Mouse (Mus musculus): ENCODE data around the gene Gm13696. TPM values are rescaled to one million over a fixed set of nuclear protein-coding genes. Genes with fewer than 3 reads are reported as not detected.
A peak's percentile ranks its signal among the peaks of the same experiment; 100 is the strongest.
"Not testable (repeated sequence)": the region's sequence is repeated elsewhere in the genome, so short reads cannot be mapped to it uniquely, and the experiment has no call there.

Gm13696 gene
- not detected in 2 replicates for polyA plus RNA-seq (2016; fragmentation: Nextera tagmentation; extraction: Ambion mirVana)

GRCm38 (mm10) chr2:83972823-83973222, at the start of gene Gm13696:
Gm13696 (plus strand) TSS chr2:83973123.
- not testable (repeated sequence) for H3K4me1 ChIP-seq; H3K9ac ChIP-seq (replicated peaks); H3K4me2 ChIP-seq (replicated peaks); ATAC-seq (ENCODE audit: low FRiP score, low read depth); H3K4me3 ChIP-seq; H3K9me3 ChIP-seq; H3K36me3 ChIP-seq; H3K27me3 ChIP-seq; H3K27ac ChIP-seq (replicated peaks)
- WGBS, result no CpG with 5 or more reads among the region's 6 CpGs

- H3K27me3 ChIP-seq, result no peaks in the 10 kb centered on the region
- no peaks in the 10 kb centered on the region for H3K4me1 ChIP-seq
- WGBS, result 46% methylated on average over 2 of the region's 2 CpGs
- no peak for ATAC-seq (ENCODE audit: low FRiP score, low read depth)
- no peak overlapping the region for H3K4me2 ChIP-seq (replicated peaks)
- H3K27ac ChIP-seq (replicated peaks), result no peak overlapping the region
- no peak overlapping the region for H3K4me3 ChIP-seq
- H3K36me3 ChIP-seq, result no peaks in the 10 kb centered on the region
- no peaks in the 10 kb centered on the region for H3K9me3 ChIP-seq
- H3K9ac ChIP-seq (replicated peaks), result no peak overlapping the region
These were observed 43.3 kb upstream of the Gm13696 start for GRCm38 (mm10) chr2:83929478-83930088.

- under 1% methylated on average over 20 of the region's 20 CpGs for WGBS
- ATAC-seq (ENCODE audit: low FRiP score, low read depth), result peak; percentile 99
- H3K36me3 ChIP-seq, result no peaks in the 10 kb centered on the region
- H3K27ac ChIP-seq (replicated peaks), result peak within 1 kb of the TSS; percentile 76
- H3K4me3 ChIP-seq, result peak within 1 kb of the TSS; percentile 38
- H3K4me2 ChIP-seq (replicated peaks), result peak within 1 kb of the TSS; percentile 60
- no peak within 1 kb of the TSS for H3K9ac ChIP-seq (replicated peaks)
- H3K4me1 ChIP-seq, result peaks cover 8% of the 10 kb centered on the region; the same call in 1 of the 2 replicates
- no peaks in the 10 kb centered on the region for H3K9me3 ChIP-seq
- H3K27me3 ChIP-seq, result no peaks in the 10 kb centered on the region
These were observed 32.0 kb upstream of the Gm13696 start, which contains the start of gene Zswim2 for GRCm38 (mm10) chr2:83940931-83941361. Zswim2 (minus strand) TSS chr2:83941228.

GRCm38 (mm10) chr2:83941378-83941777, 31.5 kb upstream of the Gm13696 start:
- H3K4me1 ChIP-seq, result peaks cover 8% of the 10 kb centered on the region; the same call in 1 of the 2 replicates
- H3K4me3 ChIP-seq, result peak overlapping the region; percentile 38; the same call in 1 of the 2 replicates
- H3K36me3 ChIP-seq, result no peaks in the 10 kb centered on the region
- no peaks in the 10 kb centered on the region for H3K27me3 ChIP-seq
- H3K9ac ChIP-seq (replicated peaks), result no peak overlapping the region
- ATAC-seq (ENCODE audit: low FRiP score, low read depth), result peak; percentile 55
- no peaks in the 10 kb centered on the region for H3K9me3 ChIP-seq
- H3K27ac ChIP-seq (replicated peaks), result peak overlapping the region; percentile 76
- H3K4me2 ChIP-seq (replicated peaks), result peak overlapping the region; percentile 60
- WGBS, result 46% methylated on average over 3 of the region's 3 CpGs

- H3K4me3 ChIP-seq, result no peak overlapping the region
- no peak for ATAC-seq (ENCODE audit: low FRiP score, low read depth)
- no peaks in the 10 kb centered on the region for H3K36me3 ChIP-seq
- no peak overlapping the region for H3K4me2 ChIP-seq (replicated peaks)
- peaks cover 8% of the 10 kb centered on the region; the same call in 1 of the 2 replicates for H3K4me1 ChIP-seq
- H3K27me3 ChIP-seq, result no peaks in the 10 kb centered on the region
- 73% methylated on average over 4 of the region's 4 CpGs for WGBS
- no peaks in the 10 kb centered on the region for H3K9me3 ChIP-seq
- H3K9ac ChIP-seq (replicated peaks), result no peak overlapping the region
- H3K27ac ChIP-seq (replicated peaks), result no peak overlapping the region
These were observed 31.1 kb upstream of the Gm13696 start for GRCm38 (mm10) chr2:83941792-83942191.

- ATAC-seq (ENCODE audit: low FRiP score, low read depth); H3K27me3 ChIP-seq; H3K4me3 ChIP-seq; H3K9ac ChIP-seq (replicated peaks); H3K4me1 ChIP-seq; H3K36me3 ChIP-seq; H3K27ac ChIP-seq (replicated peaks); H3K9me3 ChIP-seq; H3K4me2 ChIP-seq (replicated peaks): not testable (repeated sequence)
- no CpG with 5 or more reads among the region's 6 CpGs for WGBS
These were observed 17.5 kb upstream of the Gm13696 start, which contains the start of gene Gm13698 for GRCm38 (mm10) chr2:83955393-83955792. Gm13698 (plus strand) TSS chr2:83955693.

- H3K9ac ChIP-seq (replicated peaks); H3K36me3 ChIP-seq; H3K27me3 ChIP-seq; H3K4me2 ChIP-seq (replicated peaks); H3K4me3 ChIP-seq; H3K4me1 ChIP-seq; ATAC-seq (ENCODE audit: low FRiP score, low read depth); H3K9me3 ChIP-seq; H3K27ac ChIP-seq (replicated peaks): not testable (repeated sequence)
- whole genome bisulfite sequencing, result no CpG with 5 or more reads among the region's 6 CpGs
These were observed 11.7 kb upstream of the Gm13696 start, which contains the start of gene Gm13693 for GRCm38 (mm10) chr2:83961203-83961602. Gm13693 (plus strand) TSS chr2:83961503.

GRCm38 (mm10) chr2:83967013-83967412, 5.9 kb upstream of the Gm13696 start, which contains the start of gene Gm13695:
Gm13695 (plus strand) TSS chr2:83967313.
- not testable (repeated sequence) for H3K27me3 ChIP-seq; H3K4me2 ChIP-seq (replicated peaks); H3K36me3 ChIP-seq; H3K4me1 ChIP-seq; H3K4me3 ChIP-seq; H3K9ac ChIP-seq (replicated peaks); H3K27ac ChIP-seq (replicated peaks); ATAC-seq (ENCODE audit: low FRiP score, low read depth); H3K9me3 ChIP-seq
- WGBS, result no CpG with 5 or more reads among the region's 6 CpGs

GRCm38 (mm10) chr2:83978633-83979032, 5.7 kb downstream of the Gm13696 start, which contains the start of gene Gm13694:
Gm13694 (plus strand) TSS chr2:83978933.
- not testable (repeated sequence) for H3K4me2 ChIP-seq (replicated peaks); ATAC-seq (ENCODE audit: low FRiP score, low read depth); H3K9ac ChIP-seq (replicated peaks); H3K27ac ChIP-seq (replicated peaks); H3K9me3 ChIP-seq; H3K4me1 ChIP-seq; H3K27me3 ChIP-seq; H3K36me3 ChIP-seq; H3K4me3 ChIP-seq
- no CpG with 5 or more reads among the region's 6 CpGs for WGBS

- H3K4me2 ChIP-seq (replicated peaks); H3K9ac ChIP-seq (replicated peaks); H3K4me1 ChIP-seq; ATAC-seq (ENCODE audit: low FRiP score, low read depth); H3K27ac ChIP-seq (replicated peaks); H3K27me3 ChIP-seq; H3K4me3 ChIP-seq; H3K9me3 ChIP-seq; H3K36me3 ChIP-seq: not testable (repeated sequence)
- no CpG with 5 or more reads among the region's 6 CpGs for WGBS
These were observed 11.5 kb downstream of the Gm13696 start, which contains the start of gene Gm13697 for GRCm38 (mm10) chr2:83984443-83984842. Gm13697 (plus strand) TSS chr2:83984743.

- H3K9me3 ChIP-seq; H3K36me3 ChIP-seq; H3K4me1 ChIP-seq; H3K9ac ChIP-seq (replicated peaks); H3K27me3 ChIP-seq; H3K4me3 ChIP-seq; H3K27ac ChIP-seq (replicated peaks); ATAC-seq (ENCODE audit: low FRiP score, low read depth); H3K4me2 ChIP-seq (replicated peaks): not testable (repeated sequence)
- no CpG with 5 or more reads among the region's 6 CpGs for WGBS
These were observed 17.3 kb downstream of the Gm13696 start, which contains the start of gene Gm13691 for GRCm38 (mm10) chr2:83990253-83990652. Gm13691 (plus strand) TSS chr2:83990553.

- H3K4me3 ChIP-seq; H3K9ac ChIP-seq (replicated peaks); H3K27me3 ChIP-seq; H3K9me3 ChIP-seq; H3K27ac ChIP-seq (replicated peaks); H3K4me1 ChIP-seq; H3K4me2 ChIP-seq (replicated peaks); H3K36me3 ChIP-seq; ATAC-seq (ENCODE audit: low FRiP score, low read depth): not testable (repeated sequence)
- 70% methylated on average over 8 of the region's 9 CpGs for WGBS
These were observed 20.8 kb downstream of the Gm13696 start for GRCm38 (mm10) chr2:83993639-83994255.

Data from midbrain, embryonic 12.5 days (tissue).